Mouse (Mus musculus): Measurements from ENCODE around the gene Gjd3. TPM values are rescaled to one million over a fixed set of nuclear protein-coding genes. Genes with fewer than 3 reads are reported as not detected.

Gjd3 gene
- polyA plus RNA-seq, 1 experiment: 0.55 TPM

- no peak for DNase-seq (ENCODE audit: low read depth)
These were observed 19.4 kb downstream of the Gjd3 start for GRCm38 (mm10) chr11:98963191-98964021.

GRCm38 (mm10) chr11:98962421-98963095 is 20.3 kb downstream of the Gjd3 start:
- DNase-seq (ENCODE audit: low read depth): no peak

- no peak for DNase-seq (ENCODE audit: low read depth)
These were observed 21.1 kb downstream of the Gjd3 start for GRCm38 (mm10) chr11:98961766-98962165.

- DNase-seq (ENCODE audit: low read depth): no peak
These were observed 21.7 kb downstream of the Gjd3 start for GRCm38 (mm10) chr11:98961051-98961592.

- DNase-seq (ENCODE audit: low read depth): no peak
These were observed 22.4 kb downstream of the Gjd3 start for GRCm38 (mm10) chr11:98960313-98960906.

- DNase-seq (ENCODE audit: low read depth): no peak
These were observed 23.1 kb downstream of the Gjd3 start for GRCm38 (mm10) chr11:98959437-98960312.

GRCm38 (mm10) chr11:98956340-98956739 is 26.5 kb downstream of the Gjd3 start:
- DNase-seq (ENCODE audit: low read depth): no peak

- DNase-seq (ENCODE audit: low read depth): no peak
These were observed 27.0 kb downstream of the Gjd3 start for GRCm38 (mm10) chr11:98955707-98956235.

GRCm38 (mm10) chr11:98954801-98955706 is 27.8 kb downstream of the Gjd3 start:
- no peak for DNase-seq (ENCODE audit: low read depth)

- no peak for DNase-seq (ENCODE audit: low read depth)
These were observed 28.4 kb downstream of the Gjd3 start for GRCm38 (mm10) chr11:98954373-98954772.

- no peak for DNase-seq (ENCODE audit: low read depth)
These were observed 28.9 kb downstream of the Gjd3 start for GRCm38 (mm10) chr11:98953835-98954320.

- DNase-seq (ENCODE audit: low read depth): no peak
These were observed 29.5 kb downstream of the Gjd3 start for GRCm38 (mm10) chr11:98953361-98953760.

GRCm38 (mm10) chr11:98952736-98953135 is 30.1 kb downstream of the Gjd3 start:
- no peak for DNase-seq (ENCODE audit: low read depth)

GRCm38 (mm10) chr11:98952111-98952510 is 30.7 kb downstream of the Gjd3 start:
- no peak for DNase-seq (ENCODE audit: low read depth)

GRCm38 (mm10) chr11:98951026-98951906 is 31.6 kb downstream of the Gjd3 start:
- no peak for DNase-seq (ENCODE audit: low read depth)

GRCm38 (mm10) chr11:98950484-98950883 is 32.3 kb downstream of the Gjd3 start:
- DNase-seq (ENCODE audit: low read depth): no peak

GRCm38 (mm10) chr11:98949958-98950460 is 32.8 kb downstream of the Gjd3 start:
- no peak for DNase-seq (ENCODE audit: low read depth)

GRCm38 (mm10) chr11:98949242-98949957 is 33.4 kb downstream of the Gjd3 start:
- no peak for DNase-seq (ENCODE audit: low read depth)

Measured in gonadal fat pad, adult 2 months (tissue).